Mouse (Mus musculus): ENCODE measurements around the gene Abcc12.

GRCm38 (mm10) chr8:86495056-86495455, 85.4 kb downstream of the Abcc12 start:
- TF ChIP-seq CTCF (IDR thresholded peaks at IDR 0.05; ENCODE audit: insufficient read depth, low read depth, low read length) = no peak
- TF ChIP-seq POLR2A (IDR thresholded peaks at IDR 0.05; ENCODE audit: insufficient read depth, low read depth, low read length) = no peak

All from olfactory bulb, adult 2 months (tissue).